Mouse (Mus musculus): ENCODE measurements at regions not wholly inside any gene's neighbourhood (a gene's known extent, or its start where the extent isn't known, plus 50 kb on each side); places are given as distances from the start of the nearest gene placed in this dataset.

DNA sequence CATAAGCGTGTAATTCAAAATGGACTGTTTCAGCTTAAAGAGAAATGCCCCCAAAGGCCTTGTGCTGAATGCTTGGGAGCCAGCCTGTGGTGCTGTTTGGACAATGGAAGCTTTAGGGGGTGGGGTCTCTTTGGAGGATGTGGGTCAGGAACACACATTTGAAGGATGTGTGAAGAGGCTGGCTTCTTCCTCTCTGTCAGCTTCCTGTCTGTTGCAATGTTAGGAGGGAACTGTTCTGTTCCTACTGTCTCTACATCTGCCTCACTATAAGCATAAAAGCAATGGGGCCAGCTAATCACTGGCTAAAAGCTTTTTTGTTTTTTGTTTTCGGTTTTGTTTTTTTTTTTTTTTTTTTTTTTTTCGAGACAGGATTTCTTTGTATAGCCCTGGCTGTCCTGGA is 480.5 kb upstream of the Nox3 start:
- TF ChIP-seq GATA1 (IDR thresholded peaks at IDR 0.05; ENCODE audit: low read length): no peak
- no peak for TF ChIP-seq TAL1 (IDR thresholded peaks at IDR 0.05; ENCODE audit: low read length)
